Mouse (Mus musculus): ENCODE measurements around the gene Dlx5. TPM values are rescaled to one million over a fixed set of nuclear protein-coding genes. Genes with fewer than 3 reads are reported as not detected.

The Dlx5 gene
- total and polyA plus RNA-seq, 3 experiments: not detected

GRCm38 (mm10) chr6:6856881-6857280 is 25.0 kb downstream of the Dlx5 start:
- TF ChIP-seq SIN3A (IDR thresholded peaks at IDR 0.05; ENCODE audit: low read length): no peak
- TF ChIP-seq POLR2A (IDR thresholded peaks at IDR 0.05; ENCODE audit: low read depth, low read length): no peak
- TF ChIP-seq JUND (conservative IDR thresholded peaks at IDR 0.05; ENCODE audit: low read depth, low read length): no peak
- no peak for TF ChIP-seq MYC (IDR thresholded peaks at IDR 0.05; ENCODE audit: low read depth, low read length)
- TF ChIP-seq USF1 (IDR thresholded peaks at IDR 0.05; ENCODE audit: low read depth, low read length): no peak
- TF ChIP-seq MAZ (IDR thresholded peaks at IDR 0.05; ENCODE audit: low read depth, low read length): no peak
- TF ChIP-seq MEF2A (IDR thresholded peaks at IDR 0.05; ENCODE audit: borderline replicate concordance, low read depth, low read length): no peak
- TF ChIP-seq SMC3 (IDR thresholded peaks at IDR 0.05; ENCODE audit: low read depth, low read length): no peak
- no peak for TF ChIP-seq NELFE (IDR thresholded peaks at IDR 0.05; ENCODE audit: low read depth, low read length)
- no peak for TF ChIP-seq BHLHE40 (IDR thresholded peaks at IDR 0.05; ENCODE audit: low read depth, low read length)
- TF ChIP-seq UBTF (IDR thresholded peaks at IDR 0.05; ENCODE audit: low read depth, low read length): no peak
- TF ChIP-seq NRF1 (IDR thresholded peaks at IDR 0.05; ENCODE audit: low read depth, low read length): no peak
- Histone ChIP-seq H3K4me2 (ENCODE audit: insufficient read depth, low read depth, poor library complexity, severe bottlenecking) (no peak overlapping the region), H3K36me3 (replicated peaks in 1 of 2; ENCODE audit: control insufficient read depth in 1 of 2, insufficient read depth in 1 of 2, low read length in 1 of 2) (no peaks in the 10 kb centered on the region), H3K9ac (ENCODE audit: insufficient read depth, low read depth) (no peak overlapping the region), H3K4me3 (replicated peaks in 1 of 3; ENCODE audit: low read depth in 2 of 3, low read length in 2 of 3, poor library complexity in 1 of 3) (no peak overlapping the region), H3K27me3 (replicated peaks) (peaks cover 3% of the 10 kb centered on the region), H3K79me2 (replicated peaks; ENCODE audit: control insufficient read depth, extremely low read depth, insufficient read depth, poor library complexity, severe bottlenecking) (no peaks in the 10 kb centered on the region), H3K9me3 (replicated peaks; ENCODE audit: low read length) (no peaks in the 10 kb centered on the region), H3K4me1 (ENCODE audit: control insufficient read depth in 1 of 2, insufficient read depth in 2 of 2) (peaks cover 0 to 26% of the 10 kb centered on the region in 2 experiments; a peak in 2 of 4 replicates), H3K27ac (ENCODE audit: insufficient read depth, low read depth) (no peak overlapping the region)
- dilution Hi-C loops (cut with MboI; ENCODE audit: extremely low pct_ligation_motif_present, extremely low pct_unique_long_range_greater_than_20kb, low sequenced_read_pairs) (no loop called here), in situ Hi-C loops (cut with MboI; ENCODE audit: low pct_ligation_motif_present, low pct_unique_long_range_greater_than_20kb, low sequenced_read_pairs) (no loop called here)
- DNase-seq (ENCODE audit: extremely low read depth): no peak

- no peak overlapping the region for H3K27ac ChIP-seq (ENCODE audit: insufficient read depth, low read depth)
- no peak overlapping the region for H3K9ac ChIP-seq (ENCODE audit: insufficient read depth, low read depth)
- in situ Hi-C loops (cut with MboI; ENCODE audit: low pct_ligation_motif_present, low pct_unique_long_range_greater_than_20kb, low sequenced_read_pairs): no loop called here
- no peaks in the 10 kb centered on the region for H3K36me3 ChIP-seq (replicated peaks in 1 of 2; ENCODE audit: control insufficient read depth in 1 of 2, insufficient read depth in 1 of 2, low read length in 1 of 2)
- TF ChIP-seq MXI1 (IDR thresholded peaks at IDR 0.05; ENCODE audit: low read depth, low read length): no peak
- TF ChIP-seq PAX5 (IDR thresholded peaks at IDR 0.05; ENCODE audit: low read length): no peak
- TF ChIP-seq NRF1 (IDR thresholded peaks at IDR 0.05; ENCODE audit: low read depth, low read length): no peak
- TF ChIP-seq CTCF (conservative IDR thresholded peaks at IDR 0.05 in 1 of 2, IDR thresholded peaks at IDR 0.05 in 1 of 2; ENCODE audit: low read depth in 2 of 2, low read length in 2 of 2): no peak
- no peak for TF ChIP-seq E2F4 (IDR thresholded peaks at IDR 0.05; ENCODE audit: insufficient replicate concordance, low read depth, low read length)
- no peak for TF ChIP-seq JUN (IDR thresholded peaks at IDR 0.05; ENCODE audit: insufficient read depth, low read depth, low read length)
- no peak for TF ChIP-seq MAFK (IDR thresholded peaks at IDR 0.05; ENCODE audit: insufficient replicate concordance, low read length)
- no peak for TF ChIP-seq MYC (IDR thresholded peaks at IDR 0.05; ENCODE audit: low read depth, low read length)
- no peak for TF ChIP-seq CHD1 (IDR thresholded peaks at IDR 0.05; ENCODE audit: low read depth, low read length)
- TF ChIP-seq SIN3A (IDR thresholded peaks at IDR 0.05; ENCODE audit: low read length): no peak
- TF ChIP-seq ETS1 (conservative IDR thresholded peaks at IDR 0.05; ENCODE audit: low read depth, low read length): no peak
- TF ChIP-seq IRF4 (IDR thresholded peaks at IDR 0.05; ENCODE audit: low read depth, low read length): no peak
- no peak for TF ChIP-seq USF1 (IDR thresholded peaks at IDR 0.05; ENCODE audit: low read depth, low read length)
- no peak for TF ChIP-seq TCF12 (IDR thresholded peaks at IDR 0.05; ENCODE audit: low read depth, low read length)
- TF ChIP-seq CHD2 (IDR thresholded peaks at IDR 0.05; ENCODE audit: low read length): no peak
- no peak for TF ChIP-seq GABPA (IDR thresholded peaks at IDR 0.05; ENCODE audit: insufficient replicate concordance, low read depth, low read length)
- no peak for TF ChIP-seq BHLHE40 (IDR thresholded peaks at IDR 0.05; ENCODE audit: low read depth, low read length)
- TF ChIP-seq MAX (IDR thresholded peaks at IDR 0.05; ENCODE audit: low read length): no peak
- no peak overlapping the region for H3K4me2 ChIP-seq (ENCODE audit: insufficient read depth, low read depth, poor library complexity, severe bottlenecking)
- H3K27me3 ChIP-seq (replicated peaks): peaks cover 3% of the 10 kb centered on the region
- H3K9me3 ChIP-seq (replicated peaks; ENCODE audit: low read length): no peaks in the 10 kb centered on the region
- no peak overlapping the region for H3K4me3 ChIP-seq (replicated peaks in 1 of 3; ENCODE audit: low read depth in 2 of 3, low read length in 2 of 3, poor library complexity in 1 of 3)
- peaks cover 0 to 29% of the 10 kb centered on the region in 2 experiments; a peak in 2 of 4 replicates for H3K4me1 ChIP-seq (ENCODE audit: control insufficient read depth in 1 of 2, insufficient read depth in 2 of 2)
- dilution Hi-C loops (cut with MboI; ENCODE audit: extremely low pct_ligation_motif_present, extremely low pct_unique_long_range_greater_than_20kb, low sequenced_read_pairs): no loop called here
- H3K79me2 ChIP-seq (replicated peaks; ENCODE audit: control insufficient read depth, extremely low read depth, insufficient read depth, poor library complexity, severe bottlenecking): no peaks in the 10 kb centered on the region
- DNase-seq (ENCODE audit: extremely low read depth): no peak
Measured at GRCm38 (mm10) chr6:6856316-6856715, 25.6 kb downstream of the Dlx5 start.

Measured in CH12.LX (cell line).